Mouse (Mus musculus) bone marrow macrophage, adult 2 months (primary cell): ENCODE measurements around the gene Ctcf. TPM values are rescaled to one million over a fixed set of nuclear protein-coding genes. Genes with fewer than 3 reads are reported as not detected.

Experiments used
- H3K27ac ChIP-seq: 2 replicates; pipeline ENCODE4 v1.5.1; 2012; ENCODE audit warnings: low read depth, low read length; ENCODE audit not compliant: insufficient read depth
- H3K4me1 ChIP-seq: 2 replicates; pipeline ENCODE4 v1.6.1; 2012; ENCODE audit warnings: low read length; ENCODE audit not compliant: control insufficient read depth, insufficient read depth
- H3K4me3 ChIP-seq: 2 replicates; pipeline ENCODE4 v1.5.1; 2012; ENCODE audit warnings: mild to moderate bottlenecking, low read length, moderate library complexity; ENCODE audit not compliant: insufficient read depth
- CTCF ChIP-seq: IDR thresholded peaks from 2 replicates; pipeline ENCODE4 v1.5.1; 2012; ENCODE audit warnings: low read depth, mild to moderate bottlenecking, low read length, moderate library complexity
- POLR2A ChIP-seq: IDR thresholded peaks from 2 replicates; pipeline ENCODE4 v1.6.1; 2012; ENCODE audit warnings: mild to moderate bottlenecking, low read depth, low read length, borderline replicate concordance
- polyA plus RNA-seq: library from polyadenylated mRNA; stranded (reverse); fragments of >200 nt; gene quantifications from 2 replicates; pipeline ENCODE4 v1.2.4, GENCODE M21; 2012; ENCODE audit not compliant: missing spikeins, insufficient read depth, insufficient read length

Gene Ctcf
- polyA plus RNA-seq, 1 experiment = 60.3 TPM

- no peak overlapping the region for H3K27ac ChIP-seq
- no peak for TF ChIP-seq POLR2A
- no peak for TF ChIP-seq CTCF
- H3K4me1 ChIP-seq = peaks cover 2% of the 10 kb centered on the region; the same call in 1 of the 2 replicates
- no peak overlapping the region for H3K4me3 ChIP-seq
Observed at GRCm38 (mm10) chr8:105617451-105618278, 18.7 kb upstream of the Ctcf start.

- TF ChIP-seq CTCF (no peak), POLR2A (no peak)
- Histone ChIP-seq H3K27ac (no peak overlapping the region), H3K4me1 (peaks cover 5% of the 10 kb centered on the region; the same call in 1 of the 2 replicates), H3K4me3 (no peak overlapping the region)
Observed at GRCm38 (mm10) chr8:105618279-105618634, 18.1 kb upstream of the Ctcf start.

- Histone ChIP-seq H3K27ac (no peak overlapping the region), H3K4me3 (no peak overlapping the region), H3K4me1 (peaks cover 5% of the 10 kb centered on the region; the same call in 1 of the 2 replicates)
- TF ChIP-seq POLR2A = no peak
- no peak for TF ChIP-seq CTCF
Observed at GRCm38 (mm10) chr8:105618892-105619591, 17.3 kb upstream of the Ctcf start.

- Histone ChIP-seq H3K4me3 (no peak overlapping the region), H3K4me1 (peaks cover 5% of the 10 kb centered on the region; the same call in 1 of the 2 replicates), H3K27ac (no peak overlapping the region)
- TF ChIP-seq CTCF (no peak), POLR2A (no peak)
Observed at GRCm38 (mm10) chr8:105620211-105620610, 16.2 kb upstream of the Ctcf start.

- no peak overlapping the region for H3K4me3 ChIP-seq
- H3K4me1 ChIP-seq = peaks cover 5% of the 10 kb centered on the region; the same call in 1 of the 2 replicates
- TF ChIP-seq CTCF = no peak
- no peak for TF ChIP-seq POLR2A
- no peak overlapping the region for H3K27ac ChIP-seq
Observed at GRCm38 (mm10) chr8:105620946-105621720, 15.2 kb upstream of the Ctcf start.

- Histone ChIP-seq H3K27ac (no peak overlapping the region), H3K4me1 (peaks cover 5% of the 10 kb centered on the region; the same call in 1 of the 2 replicates), H3K4me3 (no peak overlapping the region)
- TF ChIP-seq POLR2A (no peak), CTCF (no peak)
Observed at GRCm38 (mm10) chr8:105621841-105622240, 14.5 kb upstream of the Ctcf start.

- TF ChIP-seq POLR2A (no peak), CTCF (peak; percentile 71)
- peaks cover 5% of the 10 kb centered on the region; the same call in 1 of the 2 replicates for H3K4me1 ChIP-seq
- no peak overlapping the region for H3K4me3 ChIP-seq
- H3K27ac ChIP-seq = no peak overlapping the region
Observed at GRCm38 (mm10) chr8:105622421-105622920, 13.9 kb upstream of the Ctcf start.

- TF ChIP-seq POLR2A (no peak), CTCF (no peak)
- Histone ChIP-seq H3K27ac (no peak overlapping the region), H3K4me3 (no peak overlapping the region), H3K4me1 (peaks cover 5% of the 10 kb centered on the region; the same call in 1 of the 2 replicates)
Observed at GRCm38 (mm10) chr8:105623118-105623517, 13.2 kb upstream of the Ctcf start.

- H3K4me3 ChIP-seq = no peak overlapping the region
- no peak for TF ChIP-seq CTCF
- no peak for TF ChIP-seq POLR2A
- no peak overlapping the region for H3K27ac ChIP-seq
- peaks cover 5% of the 10 kb centered on the region; the same call in 1 of the 2 replicates for H3K4me1 ChIP-seq
Observed at GRCm38 (mm10) chr8:105623679-105624245, 12.6 kb upstream of the Ctcf start.
